Mouse (Mus musculus) ES-Bruce4 (cell line): Measurements from ENCODE around the gene 1700029H14Rik.

Experiments used
- CTCF ChIP-seq: IDR thresholded peaks from one replicate; pipeline ENCODE4 v1.8.1; 2011; ENCODE audit warnings: low read depth, low read length
- EP300 ChIP-seq: IDR thresholded peaks from 2 replicates; pipeline ENCODE4 v1.6.1; 2011; ENCODE audit warnings: low read depth, low read length; ENCODE audit not compliant: insufficient read depth
- POLR2A ChIP-seq: IDR thresholded peaks from one replicate; pipeline ENCODE4 v1.8.1; 2011; ENCODE audit warnings: low read length; ENCODE audit not compliant: insufficient read depth

DNA sequence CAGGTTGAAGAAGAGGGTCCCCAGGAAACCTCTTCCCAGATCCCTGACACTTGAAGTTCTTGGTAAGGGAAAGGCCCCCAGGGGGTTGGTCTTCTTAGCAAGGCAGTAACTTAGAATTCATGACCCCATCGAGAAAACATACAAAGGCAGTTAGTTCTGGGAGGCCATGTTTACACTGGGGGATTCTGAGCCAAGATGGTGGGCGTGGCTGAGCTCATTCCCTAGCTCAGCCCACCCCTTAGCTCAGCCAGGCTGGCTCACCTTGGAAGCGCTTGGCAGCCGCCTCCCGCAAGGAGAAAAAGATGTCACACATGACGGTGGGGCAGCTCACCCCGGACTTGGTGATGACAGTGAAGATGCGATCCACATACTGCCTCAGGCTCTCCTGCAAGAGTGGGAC lies 22.4 kb upstream of the 1700029H14Rik start:
- TF ChIP-seq POLR2A (no peak), CTCF (no peak), EP300 (no peak)
